Mouse (Mus musculus) spleen, postnatal 4 days (tissue): ENCODE measurements around the gene Nos2.
"Not testable (repeated sequence)": the region's sequence is repeated elsewhere in the genome, so short reads cannot be mapped to it uniquely, and the experiment has no call there.

Source experiments
- DNase-seq, 2 experiments: peaks; one replicate each; pipeline ENCODE4 v3.0.0; 2022; ENCODE audit warnings: low spot score in 2 of 2

Nos2 gene

GRCm38 (mm10) chr11:78989206-78989605 is 68.6 kb downstream of the Nos2 start:
- DNase-seq, result not testable (repeated sequence)

GRCm38 (mm10) chr11:78990096-78990495 is 69.5 kb downstream of the Nos2 start:
- DNase-seq, result no peak

- DNase-seq, result not testable (repeated sequence)
These were observed 70.4 kb downstream of the Nos2 start for GRCm38 (mm10) chr11:78990875-78991543.

GRCm38 (mm10) chr11:78999118-78999517 is 78.5 kb downstream of the Nos2 start:
- DNase-seq, result peak in 1 of 2 experiments; percentile 31

GRCm38 (mm10) chr11:79001871-79002270 is 81.3 kb downstream of the Nos2 start:
- DNase-seq, result no peak

- DNase-seq, result peak in 1 of 2 experiments; percentile 53
These were observed 82.0 kb downstream of the Nos2 start for GRCm38 (mm10) chr11:79002551-79002951.

- DNase-seq, result peak in 1 of 2 experiments; percentile 65
These were observed 82.6 kb downstream of the Nos2 start for GRCm38 (mm10) chr11:79003053-79003768.

- peak in 1 of 2 experiments; percentile 60 for DNase-seq
These were observed 83.4 kb downstream of the Nos2 start for GRCm38 (mm10) chr11:79003769-79004638.

GRCm38 (mm10) chr11:79005578-79006394 is 85.2 kb downstream of the Nos2 start:
- peak in 1 of 2 experiments; percentile 57 for DNase-seq

- DNase-seq, result peak; percentile 8 to 53
These were observed 85.8 kb downstream of the Nos2 start for GRCm38 (mm10) chr11:79006417-79006816.

- DNase-seq, result peak in 1 of 2 experiments; percentile 37
These were observed 86.8 kb downstream of the Nos2 start for GRCm38 (mm10) chr11:79007356-79007755.

GRCm38 (mm10) chr11:79008007-79008775 is 87.6 kb downstream of the Nos2 start:
- DNase-seq, result peak in 1 of 2 experiments; percentile 55

- DNase-seq, result no peak
These were observed 88.3 kb downstream of the Nos2 start for GRCm38 (mm10) chr11:79008891-79009290.
